Mouse (Mus musculus): ENCODE measurements around the gene Erich2.

GRCm38 (mm10) chr2:70588200-70588599 lies 79.6 kb downstream of the Erich2 start:
- no peak for TF ChIP-seq CHD2 (IDR thresholded peaks at IDR 0.05; ENCODE audit: low read length)
- no peak for TF ChIP-seq ZMIZ1 (IDR thresholded peaks at IDR 0.05; ENCODE audit: low read depth, low read length)
- no peak for TF ChIP-seq GATA1 (IDR thresholded peaks at IDR 0.05; ENCODE audit: low read depth, low read length)
- no peak for TF ChIP-seq SIN3A (IDR thresholded peaks at IDR 0.05; ENCODE audit: low read length)
- no peak for TF ChIP-seq CTCF (IDR thresholded peaks at IDR 0.05 in 2 of 3, conservative IDR thresholded peaks at IDR 0.05 in 1 of 3; ENCODE audit: control insufficient read depth in 1 of 3, insufficient read depth in 1 of 3, low read depth in 2 of 3, low read length in 3 of 3, poor library complexity in 1 of 3, severe bottlenecking in 1 of 3)
- TF ChIP-seq SMC3 (IDR thresholded peaks at IDR 0.05; ENCODE audit: low read depth, low read length) = no peak
